Mouse (Mus musculus) Patski (cell line): ENCODE measurements around the gene Gpr162. TPM values are rescaled to one million over a fixed set of nuclear protein-coding genes. Genes with fewer than 3 reads are reported as not detected.

Experiments
- ATAC-seq: fragments of 100-300 bp; one replicate; pipeline ENCODE4 v1.8.0; 2021
- CTCF ChIA-PET: fragments of 350-600 bp; sonication (Branson Sonifier 250); formaldehyde crosslinking; loops from one replicate; lab custom pipeline; 2022; ENCODE audit warnings: inconsistent platforms; lab: Charles Lee
- POLR2A ChIA-PET: fragments of 350-600 bp; sonication (Branson Sonifier 250); formaldehyde crosslinking; loops from one replicate; lab custom pipeline; 2022; ENCODE audit warnings: antibody characterized with exemption, inconsistent platforms; lab: Charles Lee
- DNase-seq: peaks from one replicate; pipeline ENCODE4 v3.0.0-alpha.2; 2011; ENCODE audit warnings: low read depth, low spot score
- H3K27me3 ChIP-seq: fragments of 371-371 bp; one replicate; pipeline ENCODE4 v1.5.1; 2021
- CTCF ChIP-seq: fragments of 100-300 bp; IDR thresholded peaks from one replicate; pipeline ENCODE4 v1.5.1; 2021
- in situ Hi-C: fragments of 300-500 bp; cut with MboI; formaldehyde crosslinking; loops from 3 replicates; pipeline ENCODE4 v1.11.1; 2018; ENCODE audit warnings: low pct_unique_long_range_greater_than_20kb, mixed read lengths
- polyA plus RNA-seq: library from polyadenylated mRNA; unstranded; gene quantifications from one replicate; pipeline ENCODE4 v1.2.3, GENCODE M21; 2021

The Gpr162 gene
- polyA plus RNA-seq, 1 experiment from 2014 or later, result 10.3 TPM

DNA sequence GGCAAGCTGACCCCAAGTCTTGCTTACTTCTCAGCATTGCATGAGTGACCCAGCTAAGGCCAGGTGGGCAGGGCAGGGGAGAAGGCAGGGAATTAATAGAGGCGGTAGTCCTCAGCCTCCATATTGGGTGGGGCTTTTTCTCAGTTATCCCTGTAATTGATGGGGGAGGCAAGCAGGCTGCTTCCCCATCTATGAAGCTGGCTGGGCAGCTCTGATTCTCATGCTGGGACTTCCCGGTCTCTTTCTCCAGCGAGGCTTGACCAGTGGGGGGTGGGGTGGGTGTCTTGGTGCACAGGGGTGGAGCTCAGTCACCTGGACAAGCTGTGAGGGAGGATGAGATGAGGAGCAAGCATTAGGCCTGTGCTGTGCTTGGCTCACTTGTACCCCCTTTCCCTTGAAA, 2.0 kb downstream of the Gpr162 start:
- no peak for TF ChIP-seq CTCF
- DNase-seq (no peak), ATAC-seq (no peak)
- in situ Hi-C loops, result no loop called here
- POLR2A ChIA-PET, result interaction anchor here (1.0 to 2.0 kb wide), 2 partner anchors 42 to 66 kb away, joined by 3 to 6 read pairs; no protein-coding TSS in a partner anchor
- CTCF ChIA-PET, result interaction anchor here (1.6 to 3.3 kb wide), 2 partner anchors 15 to 42 kb away, joined by 7 to 10 read pairs; no protein-coding TSS in a partner anchor
- peaks cover 12% of the 10 kb centered on the region for H3K27me3 ChIP-seq

- POLR2A ChIA-PET, result interaction anchor here (2.0 kb wide), 1 partner anchor 43 kb away, joined by 6 read pairs; no protein-coding TSS in a partner anchor
- in situ Hi-C loops, result no loop called here
- no peak for TF ChIP-seq CTCF
- CTCF ChIA-PET, result interaction anchor here (1.6 to 3.3 kb wide), 2 partner anchors 14 to 43 kb away, joined by 7 to 10 read pairs; no protein-coding TSS in a partner anchor
- DNase-seq, result no peak
- peaks cover 8% of the 10 kb centered on the region for H3K27me3 ChIP-seq
- ATAC-seq, result no peak
Observed at GRCm38 (mm10) chr6:124861266-124861665, 2.5 kb downstream of the Gpr162 start.

- in situ Hi-C loops, result no loop called here
- POLR2A ChIA-PET, result interaction anchor here (1.4 kb wide), 1 partner anchor 136 kb away, joined by 3 read pairs; the partner anchor contains the start of gene Pianp
- no peak for DNase-seq
- H3K27me3 ChIP-seq, result peaks cover 3% of the 10 kb centered on the region
- no peak for TF ChIP-seq CTCF
- ATAC-seq, result no peak
- CTCF ChIA-PET, result interaction anchor here (0.7 to 3.3 kb wide), 8 partner anchors 10 to 168 kb away, joined by 3 to 20 read pairs (median 4); partner anchors contain the start of gene Mlf2
Observed at GRCm38 (mm10) chr6:124860511-124860910, 3.3 kb downstream of the Gpr162 start.

DNA sequence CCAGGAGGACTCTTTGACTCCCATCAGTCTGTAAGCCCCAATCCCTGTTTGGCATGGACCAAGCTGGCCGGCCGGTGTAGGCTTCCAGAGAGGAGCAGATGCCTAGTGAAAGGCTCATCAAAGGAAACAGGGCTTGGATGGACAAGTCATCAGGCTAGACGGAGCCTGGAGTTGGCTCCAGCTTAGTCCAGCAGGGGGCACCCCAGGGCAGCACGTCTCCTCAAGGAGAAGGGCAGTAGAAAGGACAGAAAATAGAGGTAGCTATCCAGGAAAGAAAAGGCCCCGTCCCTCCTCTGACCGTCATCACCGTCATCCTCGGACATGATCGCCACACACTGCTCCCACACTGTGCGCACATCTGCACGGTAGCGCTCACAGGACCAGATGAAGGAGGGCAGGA, 4.1 kb downstream of the Gpr162 start:
- CTCF ChIA-PET, result interaction anchor here (0.6 to 3.3 kb wide), 17 partner anchors 9 to 170 kb away, joined by 3 to 20 read pairs (median 4); partner anchors contain the start of gene Mlf2
- TF ChIP-seq CTCF, result no peak
- peaks cover 3% of the 10 kb centered on the region for H3K27me3 ChIP-seq
- ATAC-seq, result peak; percentile 51
- POLR2A ChIA-PET, result interaction anchor here (1.4 kb wide), 1 partner anchor 137 kb away, joined by 3 read pairs; the partner anchor contains the start of gene Pianp
- no peak for DNase-seq
- in situ Hi-C loops, result no loop called here

GRCm38 (mm10) chr6:124858561-124859318, 5.0 kb downstream of the Gpr162 start:
- ChIA-PET POLR2A (interaction anchor here (1.4 kb wide), 1 partner anchor 138 kb away, joined by 3 read pairs; the partner anchor contains the start of gene Pianp), CTCF (interaction anchor here (1.2 to 2.1 kb wide), 4 partner anchors 32 to 149 kb away, joined by 3 to 20 read pairs (median 6); partner anchors contain the start of gene Mlf2)
- DNase-seq (no peak), ATAC-seq (no peak)
- no peak for TF ChIP-seq CTCF
- in situ Hi-C loops, result no loop called here
- no peaks in the 10 kb centered on the region for H3K27me3 ChIP-seq

- DNase-seq (no peak), ATAC-seq (no peak)
- in situ Hi-C loops, result no loop called here
- TF ChIP-seq CTCF, result no peak
- CTCF ChIA-PET, result interaction anchor here (0.6 kb wide), 1 partner anchor 416 kb away, joined by 3 read pairs; no protein-coding TSS in a partner anchor
- POLR2A ChIA-PET, result no interaction called here
- no peaks in the 10 kb centered on the region for H3K27me3 ChIP-seq
Observed at GRCm38 (mm10) chr6:124857840-124858530, 5.8 kb downstream of the Gpr162 start.

DNA sequence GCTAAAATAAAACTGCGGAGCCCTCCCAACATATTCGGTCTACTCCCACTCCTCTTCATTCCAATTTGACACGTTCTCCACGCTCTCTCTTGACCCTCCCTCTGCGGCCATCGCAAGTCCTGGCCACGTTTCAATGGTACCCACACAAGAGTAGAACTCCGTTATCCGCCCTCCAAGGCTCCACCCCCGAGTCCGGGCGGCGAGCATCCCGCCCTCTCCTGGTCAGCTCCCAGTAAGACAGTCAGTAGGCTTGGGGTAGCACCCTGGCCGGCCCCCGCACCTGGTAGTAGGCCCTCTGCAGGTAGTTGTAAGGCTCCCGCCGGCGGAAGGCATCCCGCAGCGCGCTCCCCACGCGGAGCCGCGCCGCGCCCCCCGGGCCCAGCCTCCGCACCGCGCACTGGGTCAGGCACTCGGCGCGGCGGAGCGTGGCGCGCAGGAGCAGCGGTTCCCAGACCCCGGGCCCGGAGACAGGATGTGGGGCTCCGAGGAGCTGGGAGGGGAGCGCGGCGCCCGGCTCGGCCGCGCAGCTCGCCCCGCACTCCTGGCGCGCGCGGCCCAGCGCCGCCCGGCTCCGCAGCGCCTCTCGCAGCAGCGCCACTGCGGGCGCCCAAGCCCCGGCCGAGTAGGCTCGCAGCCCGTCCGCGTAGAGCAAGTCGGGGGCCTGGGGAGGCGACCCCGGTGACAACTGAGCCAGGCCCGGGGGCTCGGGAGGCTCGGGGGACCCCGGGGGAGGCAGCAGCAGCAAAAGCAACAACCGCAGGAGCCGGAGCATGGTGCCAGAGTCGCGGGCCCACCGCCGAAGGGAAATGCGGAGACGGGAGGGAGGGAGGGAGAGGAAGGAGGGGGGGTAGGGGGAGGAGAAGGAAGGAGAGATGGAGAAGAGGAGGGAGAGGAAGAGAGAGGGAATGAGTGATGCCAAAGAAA, 6.6 kb downstream of the Gpr162 start, which contains the start of gene P3h3:
Gene P3h3, minus strand, starts transcription at position 837 of the 924 bp plus-strand sequence.
- POLR2A ChIA-PET, result interaction anchor here (0.6 kb wide), 1 partner anchor 55 kb away, joined by 6 read pairs; no protein-coding TSS in a partner anchor
- CTCF ChIA-PET, result interaction anchor here (0.6 to 1.2 kb wide), 3 partner anchors 11 to 417 kb away, joined by 3 to 7 read pairs (median 3); partner anchors contain the start of gene Mlf2
- in situ Hi-C loops, result no loop called here
- ATAC-seq (peak; percentile 62), DNase-seq (no peak)
- TF ChIP-seq CTCF, result no peak
- no peaks in the 10 kb centered on the region for H3K27me3 ChIP-seq

DNA sequence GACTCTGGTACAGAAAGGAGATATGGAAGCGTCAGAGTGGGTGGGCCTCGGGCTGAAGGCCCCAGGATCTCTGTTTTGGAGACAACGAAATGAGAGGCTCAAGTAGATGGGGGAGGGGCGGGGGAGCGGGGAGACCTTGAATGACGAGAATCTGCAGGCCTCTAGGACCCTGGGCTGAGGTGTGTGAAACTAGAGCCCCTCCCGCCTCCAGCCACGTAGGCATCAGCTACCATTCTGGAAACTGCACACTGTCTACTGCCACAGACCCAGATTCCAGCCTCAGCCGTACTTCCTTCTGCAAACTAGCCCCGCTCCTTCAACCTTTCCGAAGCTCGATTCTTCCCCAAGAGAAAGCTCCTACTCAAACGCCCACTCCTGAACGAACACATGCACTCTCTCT, 7.5 kb downstream of the Gpr162 start:
- ChIA-PET POLR2A (interaction anchor here (0.6 kb wide), 1 partner anchor 56 kb away, joined by 6 read pairs; no protein-coding TSS in a partner anchor), CTCF (interaction anchor here (1.0 to 1.3 kb wide), 3 partner anchors 10 to 74 kb away, joined by 3 to 7 read pairs (median 3); partner anchors contain the start of gene Mlf2)
- H3K27me3 ChIP-seq, result no peaks in the 10 kb centered on the region
- TF ChIP-seq CTCF, result no peak
- in situ Hi-C loops, result no loop called here
- ATAC-seq, result no peak
- DNase-seq, result no peak

DNA sequence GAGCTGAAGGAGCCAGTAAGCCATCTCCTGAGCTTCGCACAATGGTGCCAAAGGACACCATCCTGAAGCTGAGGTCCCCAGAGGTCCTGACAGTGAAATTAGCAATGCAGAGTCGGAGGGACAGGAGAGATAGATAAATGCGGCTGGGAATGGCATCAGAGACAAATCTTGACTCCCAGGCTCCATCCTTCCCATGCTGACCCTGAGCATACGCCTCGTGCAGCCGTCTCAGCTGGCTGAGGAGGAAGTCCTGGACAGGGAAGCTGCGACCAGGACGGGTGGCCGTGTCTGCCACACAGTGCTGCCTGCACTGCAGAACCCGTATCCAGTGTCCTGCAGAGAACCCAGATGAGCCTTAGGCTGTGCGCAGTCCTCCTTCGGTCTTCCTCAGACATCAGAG, 9.1 kb downstream of the Gpr162 start:
- TF ChIP-seq CTCF, result no peak
- ATAC-seq, result no peak
- CTCF ChIA-PET, result no interaction called here
- in situ Hi-C loops, result no loop called here
- POLR2A ChIA-PET, result interaction anchor here (0.7 kb wide), 1 partner anchor 230 kb away, joined by 4 read pairs; no protein-coding TSS in a partner anchor
- no peaks in the 10 kb centered on the region for H3K27me3 ChIP-seq
- no peak for DNase-seq
